Mouse (Mus musculus): Measurements from ENCODE around the gene Mfsd12. TPM values are rescaled to one million over a fixed set of nuclear protein-coding genes. Genes with fewer than 3 reads are reported as not detected.

Mfsd12 gene
- polyA plus RNA-seq, 1 experiment from 2014 or later: 4.7 TPM

DNA sequence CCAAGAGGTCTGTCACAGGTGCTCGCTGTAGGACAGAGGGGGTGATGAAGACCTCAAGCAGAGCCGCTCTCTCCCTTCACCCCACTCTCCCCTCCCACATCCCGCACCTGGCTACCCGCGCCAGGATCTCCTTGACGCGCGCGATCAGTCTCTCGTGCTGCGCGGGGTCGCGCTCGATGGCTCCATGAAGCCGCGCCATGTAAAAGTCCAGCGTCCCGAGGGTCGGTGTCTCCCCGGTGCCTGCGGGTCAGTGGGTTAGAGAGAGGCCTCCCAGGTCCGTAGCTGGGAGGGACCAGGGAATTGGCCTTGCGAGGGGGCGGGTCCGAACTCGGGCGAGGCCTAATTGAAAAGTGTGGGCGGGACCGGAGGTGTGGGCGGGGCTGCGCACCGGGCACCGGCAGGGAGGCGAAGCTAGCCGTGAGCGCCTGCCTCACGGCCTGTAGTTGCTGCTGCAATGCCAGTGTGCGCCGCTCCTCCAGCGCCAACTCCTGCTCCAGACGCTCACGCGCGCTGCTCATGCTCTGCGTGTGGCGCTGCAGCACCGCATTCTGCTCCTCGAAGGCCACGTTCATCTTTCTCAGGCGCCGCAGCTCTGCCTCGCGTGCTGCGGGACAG, 10.7 kb upstream of the Mfsd12 start:
- H3K36me3 ChIP-seq (ENCODE audit: control insufficient read depth, insufficient read depth, low read length): peaks cover 11% of the 10 kb centered on the region; the same call in 1 of the 2 replicates
- H3K27ac ChIP-seq (ENCODE audit: low read depth, low read length): 0 out of 2 replicates have a peak overlapping the region, but pooled peaks have one; percentile 29
- peaks cover 28% of the 10 kb centered on the region for H3K27me3 ChIP-seq (ENCODE audit: control insufficient read depth, insufficient read depth, low read length)
- 6% methylated on average over 54 of the region's 55 CpGs for WGBS (ENCODE audit: insufficient replicate concordance)
- peak overlapping the region; percentile 61 for H3K4me2 ChIP-seq
- no peak overlapping the region for H3K9ac ChIP-seq (ENCODE audit: low read depth, low read length)
- peaks cover 42% of the 10 kb centered on the region for H3K4me1 ChIP-seq (ENCODE audit: control insufficient read depth, insufficient read depth, low read length)
- peak; percentile 14; the same call in 1 of the 2 replicates for ATAC-seq (replicated peaks; ENCODE audit: insufficient number of reproducible peaks, low FRiP score, low TSS enrichment)
- peak overlapping the region; percentile 32 for H3K4me3 ChIP-seq (ENCODE audit: low read depth, low read length)
- H3K9me3 ChIP-seq (replicated peaks; ENCODE audit: control insufficient read depth, low read length): no peaks in the 10 kb centered on the region

GRCm38 (mm10) chr10:81349146-81349545, 8.1 kb upstream of the Mfsd12 start:
- ATAC-seq (replicated peaks; ENCODE audit: insufficient number of reproducible peaks, low FRiP score, low TSS enrichment): peak; percentile 33; the same call in 1 of the 2 replicates
- Histone ChIP-seq H3K27ac (ENCODE audit: low read depth, low read length) (peak overlapping the region; percentile 80), H3K4me2 (peak overlapping the region; percentile 95), H3K9ac (ENCODE audit: low read depth, low read length) (peak overlapping the region; percentile 93), H3K36me3 (ENCODE audit: control insufficient read depth, insufficient read depth, low read length) (peaks cover 11% of the 10 kb centered on the region; the same call in 1 of the 2 replicates), H3K27me3 (ENCODE audit: control insufficient read depth, insufficient read depth, low read length) (0 out of 2 replicates have a peak, but pooled peaks cover 7% of the 10 kb centered on the region), H3K4me3 (ENCODE audit: low read depth, low read length) (peak overlapping the region; percentile 85), H3K4me1 (ENCODE audit: control insufficient read depth, insufficient read depth, low read length) (peaks cover 37% of the 10 kb centered on the region), H3K9me3 (replicated peaks; ENCODE audit: control insufficient read depth, low read length) (no peaks in the 10 kb centered on the region)
- 5% methylated on average over 12 of the region's 12 CpGs for WGBS (ENCODE audit: insufficient replicate concordance)

DNA sequence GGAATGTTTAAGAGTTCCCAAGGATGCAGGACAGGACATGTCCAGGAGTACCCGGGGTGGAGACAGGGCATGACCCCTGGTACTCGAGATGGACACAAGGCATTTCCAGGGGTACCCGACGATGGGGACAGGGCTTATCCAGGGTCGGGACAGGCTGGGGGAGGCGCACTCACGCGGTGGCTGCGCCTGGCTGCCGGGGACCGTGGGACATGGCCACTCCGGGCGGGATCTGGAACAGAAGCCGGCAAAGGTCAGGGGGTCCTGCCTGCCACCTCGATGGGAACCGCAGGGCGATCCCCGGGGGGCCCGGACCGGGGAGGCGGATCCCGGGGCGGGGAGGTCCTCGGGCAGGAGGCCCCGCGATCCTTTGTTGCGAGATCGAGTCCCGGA, 7.3 kb upstream of the Mfsd12 start:
- under 1% methylated on average over 29 of the region's 29 CpGs for WGBS (ENCODE audit: insufficient replicate concordance)
- Histone ChIP-seq H3K4me2 (peak overlapping the region; percentile 95), H3K9ac (ENCODE audit: low read depth, low read length) (peak overlapping the region; percentile 93), H3K4me1 (ENCODE audit: control insufficient read depth, insufficient read depth, low read length) (peaks cover 37% of the 10 kb centered on the region), H3K9me3 (replicated peaks; ENCODE audit: control insufficient read depth, low read length) (no peaks in the 10 kb centered on the region), H3K4me3 (ENCODE audit: low read depth, low read length) (peak overlapping the region; percentile 85), H3K27me3 (ENCODE audit: control insufficient read depth, insufficient read depth, low read length) (0 out of 2 replicates have a peak, but pooled peaks cover under 1% of the 10 kb centered on the region), H3K27ac (ENCODE audit: low read depth, low read length) (peak overlapping the region; percentile 80), H3K36me3 (ENCODE audit: control insufficient read depth, insufficient read depth, low read length) (peaks cover 11% of the 10 kb centered on the region; the same call in 1 of the 2 replicates)
- ATAC-seq (replicated peaks; ENCODE audit: insufficient number of reproducible peaks, low FRiP score, low TSS enrichment): peak; percentile 8

- peak; percentile 88 for ATAC-seq (replicated peaks; ENCODE audit: insufficient number of reproducible peaks, low FRiP score, low TSS enrichment)
- peak within 1 kb of the TSS; percentile 95 for H3K4me2 ChIP-seq
- H3K36me3 ChIP-seq (ENCODE audit: control insufficient read depth, insufficient read depth, low read length): peaks cover 11% of the 10 kb centered on the region; the same call in 1 of the 2 replicates
- under 1% methylated on average over 54 of the region's 54 CpGs for WGBS (ENCODE audit: insufficient replicate concordance)
- H3K4me3 ChIP-seq (ENCODE audit: low read depth, low read length): peak within 1 kb of the TSS; percentile 85
- H3K9me3 ChIP-seq (replicated peaks; ENCODE audit: control insufficient read depth, low read length): no peaks in the 10 kb centered on the region
- no peaks in the 10 kb centered on the region for H3K27me3 ChIP-seq (ENCODE audit: control insufficient read depth, insufficient read depth, low read length)
- H3K4me1 ChIP-seq (ENCODE audit: control insufficient read depth, insufficient read depth, low read length): peaks cover 37% of the 10 kb centered on the region
- H3K9ac ChIP-seq (ENCODE audit: low read depth, low read length): peak within 1 kb of the TSS; percentile 93
- H3K27ac ChIP-seq (ENCODE audit: low read depth, low read length): peak within 1 kb of the TSS; percentile 80
These were observed 6.8 kb upstream of the Mfsd12 start, which contains the start of gene Hmg20b for GRCm38 (mm10) chr10:81350351-81351063. TSS of gene Hmg20b (minus strand) at chr10:81350480.

DNA sequence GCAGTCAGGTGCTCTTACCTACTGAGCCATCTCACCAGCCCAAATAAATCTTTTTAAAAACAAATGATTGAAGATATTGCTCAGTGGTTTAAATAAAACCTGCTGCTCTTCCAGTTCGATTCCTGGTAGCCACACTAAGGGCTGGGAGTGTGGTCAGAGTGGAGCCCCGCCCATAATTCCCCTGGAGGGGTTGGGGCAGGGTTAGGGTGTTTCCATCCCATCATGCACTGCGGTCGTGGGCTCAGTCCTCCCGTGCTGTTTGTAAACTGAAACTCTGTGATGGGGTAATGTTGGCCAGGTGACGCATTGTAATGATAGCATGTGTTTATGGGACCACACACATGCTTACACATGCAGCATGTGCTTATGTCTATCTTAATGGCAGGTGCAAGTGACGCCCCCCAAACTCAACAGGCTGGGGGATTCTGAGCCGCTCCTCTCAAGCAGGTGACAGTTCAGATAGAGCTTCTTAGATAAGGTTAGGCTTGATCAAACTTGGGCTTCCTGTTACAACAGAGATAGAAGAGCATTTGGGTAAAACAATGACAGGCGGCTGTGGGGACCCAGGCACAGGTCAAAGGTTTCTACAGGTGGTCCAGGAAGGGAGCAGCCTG, 5.5 kb upstream of the Mfsd12 start:
- Histone ChIP-seq H3K4me1 (ENCODE audit: control insufficient read depth, insufficient read depth, low read length) (peaks cover 34% of the 10 kb centered on the region), H3K4me2 (peak overlapping the region; percentile 47)

GRCm38 (mm10) chr10:81354738-81355477, 2.4 kb upstream of the Mfsd12 start:
- H3K4me2 ChIP-seq: no peak overlapping the region
- no peaks in the 10 kb centered on the region for H3K27me3 ChIP-seq (ENCODE audit: control insufficient read depth, insufficient read depth, low read length)
- peaks cover 25% of the 10 kb centered on the region for H3K4me1 ChIP-seq (ENCODE audit: control insufficient read depth, insufficient read depth, low read length)
- no peaks in the 10 kb centered on the region for H3K9me3 ChIP-seq (replicated peaks; ENCODE audit: control insufficient read depth, low read length)
- 55% methylated on average over 9 of the region's 9 CpGs for WGBS (ENCODE audit: insufficient replicate concordance)
- ATAC-seq (replicated peaks; ENCODE audit: insufficient number of reproducible peaks, low FRiP score, low TSS enrichment): no peak
- no peak overlapping the region for H3K4me3 ChIP-seq (ENCODE audit: low read depth, low read length)
- no peak overlapping the region for H3K9ac ChIP-seq (ENCODE audit: low read depth, low read length)
- no peak overlapping the region for H3K27ac ChIP-seq (ENCODE audit: low read depth, low read length)
- no peaks in the 10 kb centered on the region for H3K36me3 ChIP-seq (ENCODE audit: control insufficient read depth, insufficient read depth, low read length)

More for the DNA sequence above, 5.5 kb upstream of the Mfsd12 start:
- no peaks in the 10 kb centered on the region for H3K9me3 ChIP-seq (replicated peaks; ENCODE audit: control insufficient read depth, low read length)
- peak overlapping the region; percentile 54; the same call in 1 of the 2 replicates for H3K9ac ChIP-seq (ENCODE audit: low read depth, low read length)
- H3K36me3 ChIP-seq (ENCODE audit: control insufficient read depth, insufficient read depth, low read length): peaks cover 11% of the 10 kb centered on the region; the same call in 1 of the 2 replicates
- ATAC-seq (replicated peaks; ENCODE audit: insufficient number of reproducible peaks, low FRiP score, low TSS enrichment): no peak
- H3K4me3 ChIP-seq (ENCODE audit: low read depth, low read length): no peak overlapping the region
- H3K27ac ChIP-seq (ENCODE audit: low read depth, low read length): peak overlapping the region; percentile 41
- no peaks in the 10 kb centered on the region for H3K27me3 ChIP-seq (ENCODE audit: control insufficient read depth, insufficient read depth, low read length)
- 15% methylated on average over 9 of the region's 9 CpGs for WGBS (ENCODE audit: insufficient replicate concordance)

DNA sequence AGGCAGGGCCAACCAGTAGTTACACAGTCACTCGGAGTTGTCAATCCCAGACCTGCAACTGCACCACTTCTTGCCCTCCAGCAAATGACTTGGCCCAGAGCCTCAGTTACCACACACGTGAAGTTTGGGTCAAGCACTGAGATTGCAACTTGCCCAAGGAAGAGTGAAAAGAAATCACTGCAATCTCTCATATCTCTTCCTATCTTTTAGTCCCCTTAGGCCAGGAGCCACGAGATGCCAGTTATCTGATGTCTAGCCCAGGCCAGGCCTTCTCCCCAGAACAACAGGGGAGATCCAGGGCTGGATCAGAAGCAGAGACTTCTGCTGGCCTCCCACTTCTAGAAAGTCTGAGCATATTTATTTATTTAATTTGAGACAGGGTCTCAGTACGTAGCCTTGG, 1.8 kb upstream of the Mfsd12 start:
- Histone ChIP-seq H3K4me1 (ENCODE audit: control insufficient read depth, insufficient read depth, low read length) (peaks cover 26% of the 10 kb centered on the region), H3K27me3 (ENCODE audit: control insufficient read depth, insufficient read depth, low read length) (no peaks in the 10 kb centered on the region), H3K9me3 (replicated peaks; ENCODE audit: control insufficient read depth, low read length) (no peaks in the 10 kb centered on the region), H3K27ac (ENCODE audit: low read depth, low read length) (no peak overlapping the region), H3K36me3 (ENCODE audit: control insufficient read depth, insufficient read depth, low read length) (no peaks in the 10 kb centered on the region), H3K9ac (ENCODE audit: low read depth, low read length) (no peak overlapping the region), H3K4me3 (ENCODE audit: low read depth, low read length) (no peak overlapping the region), H3K4me2 (no peak overlapping the region)
- 73% methylated on average over 4 of the region's 4 CpGs for WGBS (ENCODE audit: insufficient replicate concordance)
- ATAC-seq (replicated peaks; ENCODE audit: insufficient number of reproducible peaks, low FRiP score, low TSS enrichment): no peak
